Mouse (Mus musculus): ENCODE measurements around the gene Iqsec3.

Iqsec3 gene

DNA sequence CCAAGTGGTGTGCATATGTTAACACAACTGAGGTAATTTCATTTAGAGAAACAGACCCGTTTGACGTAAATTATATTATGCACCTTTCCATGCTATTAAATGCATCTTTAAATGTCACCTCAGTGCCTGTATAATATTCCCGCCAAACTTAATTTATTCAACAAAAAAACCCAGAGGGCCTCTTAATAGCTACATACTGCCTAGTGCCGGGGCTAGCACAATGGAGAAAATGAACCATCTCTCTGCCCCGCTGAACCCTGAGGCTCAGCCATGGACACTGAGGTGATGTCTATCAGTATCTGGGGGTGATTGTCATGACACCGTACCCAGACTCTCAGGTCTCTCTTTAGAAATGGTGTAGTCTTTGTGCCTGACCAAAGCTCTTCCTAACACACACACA, 116.2 kb downstream of the Iqsec3 start:
- no peaks in the 10 kb centered on the region for H3K27me3 ChIP-seq (ENCODE audit: control insufficient read depth, insufficient read depth, low read length, poor library complexity, severe bottlenecking)
- H3K36me3 ChIP-seq (ENCODE audit: control insufficient read depth, insufficient read depth, low read length, poor library complexity, severe bottlenecking): no peaks in the 10 kb centered on the region
- DNase-seq (ENCODE audit: low read depth, low spot score): no peak

DNA sequence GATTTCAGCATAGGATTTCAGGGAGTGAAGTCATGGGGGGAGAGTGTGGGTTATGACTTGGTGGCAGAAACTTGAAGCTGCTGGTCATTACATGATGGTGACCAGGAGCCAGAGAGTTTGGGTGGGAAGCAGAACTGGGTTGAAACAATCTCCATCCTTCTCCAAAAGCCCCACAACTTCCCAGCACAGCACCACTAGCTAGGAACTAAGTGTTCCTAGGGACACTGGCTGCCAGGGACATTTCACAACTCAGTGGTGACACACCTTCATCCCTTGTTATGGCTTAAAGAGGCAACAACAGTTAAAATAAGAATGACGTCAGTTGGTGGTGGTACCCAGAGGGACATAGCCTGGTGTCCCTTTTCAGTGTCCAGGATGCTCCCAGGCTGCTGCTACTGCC, 117.4 kb downstream of the Iqsec3 start:
- H3K27me3 ChIP-seq (ENCODE audit: control insufficient read depth, insufficient read depth, low read length, poor library complexity, severe bottlenecking): no peaks in the 10 kb centered on the region
- DNase-seq (ENCODE audit: low read depth, low spot score): no peak
- H3K36me3 ChIP-seq (ENCODE audit: control insufficient read depth, insufficient read depth, low read length, poor library complexity, severe bottlenecking): no peaks in the 10 kb centered on the region

DNA sequence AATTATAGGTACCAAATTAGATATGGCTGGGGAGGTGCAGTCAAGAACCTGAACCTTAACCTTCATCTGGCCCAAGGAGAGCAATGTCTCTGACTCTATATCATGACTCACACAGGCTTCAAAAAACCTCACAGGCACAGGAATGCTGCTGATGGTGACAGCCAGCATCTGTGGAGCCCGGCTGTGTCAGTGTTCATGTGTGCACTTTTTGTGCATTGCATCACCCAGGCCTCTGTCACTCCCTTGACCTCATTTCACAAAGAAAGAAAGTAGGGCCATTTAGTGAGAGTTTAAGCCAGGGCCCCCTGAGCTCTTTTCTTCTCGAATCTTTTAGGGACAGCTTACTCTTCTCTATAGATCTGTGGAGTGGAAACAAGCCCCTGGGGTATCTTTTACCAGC, 121.2 kb downstream of the Iqsec3 start:
- Histone ChIP-seq H3K36me3 (ENCODE audit: control insufficient read depth, insufficient read depth, low read length, poor library complexity, severe bottlenecking) (no peaks in the 10 kb centered on the region), H3K27me3 (ENCODE audit: control insufficient read depth, insufficient read depth, low read length, poor library complexity, severe bottlenecking) (no peaks in the 10 kb centered on the region)
- DNase-seq (ENCODE audit: low read depth, low spot score): no peak

DNA sequence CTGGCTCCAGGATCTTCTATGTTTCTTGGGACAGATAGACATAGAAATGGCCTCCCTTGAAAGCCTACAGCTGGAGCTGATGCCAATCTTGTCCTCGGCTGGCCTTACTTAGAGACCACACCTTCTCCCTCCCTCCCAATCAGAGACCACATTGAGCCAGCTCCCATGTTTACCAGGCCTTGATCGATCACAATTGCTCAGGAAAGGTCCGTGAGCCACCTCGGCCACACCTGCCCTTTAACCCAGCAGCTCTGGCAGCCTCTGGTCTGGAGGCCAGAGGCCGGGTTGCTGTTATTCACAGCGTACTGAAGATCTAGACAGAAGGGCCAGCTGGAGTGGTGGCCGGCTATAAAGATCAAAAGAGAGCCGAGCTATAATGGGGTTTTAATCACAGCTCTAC, 127.0 kb downstream of the Iqsec3 start:
- Histone ChIP-seq H3K27me3 (ENCODE audit: control insufficient read depth, insufficient read depth, low read length, poor library complexity, severe bottlenecking) (no peaks in the 10 kb centered on the region), H3K36me3 (ENCODE audit: control insufficient read depth, insufficient read depth, low read length, poor library complexity, severe bottlenecking) (no peaks in the 10 kb centered on the region)
- DNase-seq (ENCODE audit: low read depth, low spot score): no peak

DNA sequence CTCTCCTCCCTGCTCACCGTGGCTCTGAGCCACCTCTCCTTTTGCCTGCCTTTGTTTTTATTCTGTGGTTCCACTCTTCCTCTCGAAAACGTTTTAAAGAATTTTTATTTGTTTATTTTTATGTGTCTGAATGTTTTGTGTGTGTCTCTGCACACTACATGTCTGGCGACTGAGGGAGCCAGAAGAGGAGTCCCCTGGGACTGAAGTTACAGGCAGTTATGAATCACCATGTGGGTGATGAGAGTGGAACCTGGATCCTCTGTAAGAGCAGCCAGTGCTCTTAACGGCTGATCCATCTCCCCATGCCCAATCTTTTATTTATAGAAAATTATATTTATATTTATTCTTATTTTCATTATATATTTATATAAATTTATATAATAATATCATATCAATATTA, 129.1 kb downstream of the Iqsec3 start:
- no peaks in the 10 kb centered on the region for H3K36me3 ChIP-seq (ENCODE audit: control insufficient read depth, insufficient read depth, low read length, poor library complexity, severe bottlenecking)
- H3K27me3 ChIP-seq (ENCODE audit: control insufficient read depth, insufficient read depth, low read length, poor library complexity, severe bottlenecking): no peaks in the 10 kb centered on the region
- no peak for DNase-seq (ENCODE audit: low read depth, low spot score)

DNA sequence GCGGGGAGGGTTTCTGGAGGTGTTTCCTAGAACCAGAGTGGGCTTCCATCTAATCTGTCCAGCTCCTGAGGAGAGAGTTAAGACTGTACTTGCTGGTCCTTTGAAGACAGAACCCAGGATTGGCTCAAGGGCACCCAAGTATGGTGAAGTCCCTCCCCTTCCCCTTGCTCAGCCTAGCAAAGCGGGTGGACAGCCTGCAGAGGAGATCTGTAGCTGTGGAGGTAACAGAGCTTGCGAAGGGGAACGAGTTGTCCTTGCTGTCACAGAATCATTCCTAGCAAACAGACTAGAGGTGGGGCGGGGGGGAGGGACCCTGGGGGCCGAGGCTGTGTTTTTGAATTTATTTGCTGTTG, 129.7 kb downstream of the Iqsec3 start:
- Histone ChIP-seq H3K36me3 (ENCODE audit: control insufficient read depth, insufficient read depth, low read length, poor library complexity, severe bottlenecking) (no peaks in the 10 kb centered on the region), H3K27me3 (ENCODE audit: control insufficient read depth, insufficient read depth, low read length, poor library complexity, severe bottlenecking) (no peaks in the 10 kb centered on the region)
- no peak for DNase-seq (ENCODE audit: low read depth, low spot score)

DNA sequence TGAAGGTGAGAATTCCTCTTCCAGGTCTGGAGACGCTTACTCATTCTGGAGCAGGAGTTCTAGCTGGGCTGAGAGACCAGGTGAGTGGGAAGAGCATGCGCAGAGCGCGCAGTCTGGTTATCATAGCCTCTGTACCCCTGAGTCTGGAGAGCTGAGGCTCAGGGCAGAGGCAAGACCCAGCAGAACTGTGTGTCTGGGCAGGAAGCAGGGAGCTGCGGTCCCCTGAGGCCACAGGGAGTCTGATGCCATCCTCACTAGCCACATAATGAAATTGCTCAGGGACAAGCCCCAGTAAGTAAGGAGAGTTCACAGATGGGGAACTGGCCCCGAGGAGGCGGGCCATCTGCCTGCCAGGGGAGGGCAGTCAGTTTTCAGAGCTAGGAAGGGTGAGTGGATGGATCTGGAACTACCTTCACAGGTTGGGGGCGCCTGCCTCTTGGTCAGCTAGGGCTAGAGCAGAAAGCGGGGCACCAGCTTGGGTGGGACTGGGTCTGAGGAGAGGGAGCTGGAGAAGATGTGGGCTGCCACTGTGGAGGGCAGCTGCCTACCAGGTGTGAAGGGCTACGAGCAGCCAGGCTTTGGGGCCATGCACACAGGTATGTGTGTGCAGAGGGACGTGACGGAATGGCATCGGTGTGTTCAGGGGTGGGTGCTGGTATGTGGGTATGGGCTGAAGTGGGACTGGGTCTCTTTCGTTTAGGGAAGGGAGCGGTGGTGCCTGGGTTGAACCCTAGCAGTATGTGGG, 130.3 kb downstream of the Iqsec3 start, which contains the start of gene Slc6a12:
TSS of gene Slc6a12 (plus strand) at position 51 of the 745 bp plus-strand sequence.
- DNase-seq (ENCODE audit: low read depth, low spot score): peak; percentile 25
- Histone ChIP-seq H3K27me3 (ENCODE audit: control insufficient read depth, insufficient read depth, low read length, poor library complexity, severe bottlenecking) (no peaks in the 10 kb centered on the region), H3K36me3 (ENCODE audit: control insufficient read depth, insufficient read depth, low read length, poor library complexity, severe bottlenecking) (no peaks in the 10 kb centered on the region)

DNA sequence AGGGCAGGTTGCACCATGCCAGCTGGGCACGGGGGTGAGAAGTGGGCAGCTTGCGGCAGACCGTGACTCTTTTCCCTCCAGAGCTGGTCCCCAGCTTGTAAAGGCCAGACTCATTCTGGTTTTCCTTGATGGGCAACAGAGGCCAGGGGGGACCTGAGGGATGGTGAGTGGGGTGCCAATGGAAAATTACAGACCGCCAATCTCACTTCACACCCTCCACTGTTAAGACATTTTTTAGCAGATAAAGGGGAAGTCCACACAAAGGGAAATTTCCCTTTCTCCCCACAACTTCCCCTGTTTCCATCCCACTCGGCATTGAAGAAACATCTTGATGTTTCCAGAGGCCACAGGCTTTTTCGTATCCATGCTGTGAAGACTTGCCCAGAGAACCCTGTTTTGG, 131.8 kb downstream of the Iqsec3 start:
- Histone ChIP-seq H3K36me3 (ENCODE audit: control insufficient read depth, insufficient read depth, low read length, poor library complexity, severe bottlenecking) (no peaks in the 10 kb centered on the region), H3K27me3 (ENCODE audit: control insufficient read depth, insufficient read depth, low read length, poor library complexity, severe bottlenecking) (no peaks in the 10 kb centered on the region)
- DNase-seq (ENCODE audit: low read depth, low spot score): peak; percentile 29

DNA sequence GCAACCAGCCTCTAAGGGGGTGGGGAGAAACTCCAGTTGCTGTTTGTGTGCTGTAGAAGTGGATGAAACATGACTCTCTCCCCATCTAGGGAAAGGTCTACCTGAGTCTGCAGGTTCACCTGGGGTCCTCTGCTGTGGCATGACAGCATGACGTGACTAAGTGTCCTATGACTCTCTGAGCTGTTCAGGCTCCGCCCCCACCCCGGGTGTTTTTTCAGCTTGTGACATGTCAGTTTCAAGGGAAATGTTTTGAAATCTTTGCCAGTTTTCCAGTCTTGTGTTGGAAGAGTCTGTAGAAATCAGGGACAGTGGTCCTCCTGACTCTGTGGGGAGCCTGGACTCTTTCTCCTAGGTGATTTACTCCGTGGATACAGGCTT, 135.0 kb downstream of the Iqsec3 start:
- DNase-seq (ENCODE audit: low read depth, low spot score): no peak
- Histone ChIP-seq H3K27me3 (ENCODE audit: control insufficient read depth, insufficient read depth, low read length, poor library complexity, severe bottlenecking) (no peaks in the 10 kb centered on the region), H3K36me3 (ENCODE audit: control insufficient read depth, insufficient read depth, low read length, poor library complexity, severe bottlenecking) (no peaks in the 10 kb centered on the region)

DNA sequence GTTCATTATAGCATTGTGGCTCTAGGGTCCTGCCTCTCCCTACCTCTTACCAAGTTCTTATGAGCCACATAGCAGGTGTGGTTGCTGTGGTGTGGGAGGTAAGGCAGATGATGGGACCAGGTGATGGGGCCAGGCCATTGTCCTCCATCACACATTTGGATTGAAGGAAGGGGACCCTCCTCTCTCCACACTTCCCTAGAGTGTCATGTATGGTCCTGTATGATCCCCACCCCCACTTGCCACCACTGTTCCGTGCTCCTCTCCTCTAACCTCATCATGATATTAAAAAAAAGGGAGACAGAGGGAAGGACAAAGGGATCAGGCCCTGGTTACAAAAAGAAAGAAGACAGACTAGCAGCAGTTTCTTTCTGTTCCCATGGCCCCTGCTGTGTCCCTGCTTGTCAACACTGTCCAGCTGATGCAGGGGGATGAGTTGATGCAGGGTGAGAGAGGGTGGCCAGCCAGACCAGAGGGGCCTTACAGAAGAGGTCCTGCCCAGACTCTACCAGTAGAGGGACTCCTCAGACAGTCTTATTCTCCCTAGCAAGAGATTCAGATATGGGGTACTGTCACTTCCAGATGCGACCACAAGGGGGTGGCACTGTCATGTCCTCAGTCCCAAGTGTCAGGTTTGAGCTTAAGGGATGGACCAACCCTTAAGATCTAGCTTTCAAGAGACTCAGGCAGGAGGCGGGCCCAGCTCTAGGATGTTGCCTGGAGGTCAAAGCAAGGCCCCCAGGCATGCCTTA, 135.5 kb downstream of the Iqsec3 start:
- DNase-seq (ENCODE audit: low read depth, low spot score): peak; percentile 86

DNA sequence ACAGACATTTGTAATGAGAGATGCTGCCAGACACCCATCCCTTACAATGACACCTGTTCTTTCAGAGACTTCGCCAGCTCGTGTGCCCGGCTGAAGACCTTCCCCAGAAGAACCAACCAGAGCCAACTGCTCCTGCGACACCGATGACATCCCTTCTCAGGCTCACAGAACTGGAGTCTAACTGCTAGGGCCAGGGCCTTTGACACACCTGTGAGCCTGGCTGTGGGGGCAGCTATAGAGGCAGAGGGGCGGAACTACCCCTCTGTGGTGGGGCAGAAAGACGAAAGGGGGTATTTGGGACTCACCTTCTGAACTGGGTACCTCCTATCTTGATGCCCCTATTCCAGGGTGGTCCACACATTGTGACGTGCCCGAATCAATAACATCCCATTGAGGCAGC, 136.2 kb downstream of the Iqsec3 start:
- DNase-seq (ENCODE audit: low read depth, low spot score): no peak
- no peaks in the 10 kb centered on the region for H3K27me3 ChIP-seq (ENCODE audit: control insufficient read depth, insufficient read depth, low read length, poor library complexity, severe bottlenecking)
- no peaks in the 10 kb centered on the region for H3K36me3 ChIP-seq (ENCODE audit: control insufficient read depth, insufficient read depth, low read length, poor library complexity, severe bottlenecking)

More for the DNA sequence above, 135.5 kb downstream of the Iqsec3 start:
- H3K27me3 ChIP-seq (ENCODE audit: control insufficient read depth, insufficient read depth, low read length, poor library complexity, severe bottlenecking): no peaks in the 10 kb centered on the region
- no peaks in the 10 kb centered on the region for H3K36me3 ChIP-seq (ENCODE audit: control insufficient read depth, insufficient read depth, low read length, poor library complexity, severe bottlenecking)

DNA sequence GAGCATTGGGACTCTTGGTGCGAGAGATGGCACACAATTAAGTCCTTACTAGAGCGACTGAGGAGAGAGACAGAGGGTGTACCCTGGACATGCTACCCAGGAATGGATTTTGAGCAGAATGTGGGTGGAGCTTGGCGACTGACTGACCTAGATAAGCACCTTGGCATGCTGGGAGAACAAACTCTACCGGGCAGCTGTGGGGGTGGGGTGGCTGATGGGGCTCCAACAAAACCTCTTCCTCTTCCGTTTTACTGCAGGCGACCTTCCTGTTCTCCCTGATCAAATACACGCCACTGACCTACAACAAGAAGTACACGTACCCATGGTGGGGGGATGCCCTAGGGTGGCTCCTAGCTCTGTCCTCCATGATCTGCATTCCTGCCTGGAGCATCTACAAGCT, 136.9 kb downstream of the Iqsec3 start:
- no peak for DNase-seq (ENCODE audit: low read depth, low spot score)

DNA sequence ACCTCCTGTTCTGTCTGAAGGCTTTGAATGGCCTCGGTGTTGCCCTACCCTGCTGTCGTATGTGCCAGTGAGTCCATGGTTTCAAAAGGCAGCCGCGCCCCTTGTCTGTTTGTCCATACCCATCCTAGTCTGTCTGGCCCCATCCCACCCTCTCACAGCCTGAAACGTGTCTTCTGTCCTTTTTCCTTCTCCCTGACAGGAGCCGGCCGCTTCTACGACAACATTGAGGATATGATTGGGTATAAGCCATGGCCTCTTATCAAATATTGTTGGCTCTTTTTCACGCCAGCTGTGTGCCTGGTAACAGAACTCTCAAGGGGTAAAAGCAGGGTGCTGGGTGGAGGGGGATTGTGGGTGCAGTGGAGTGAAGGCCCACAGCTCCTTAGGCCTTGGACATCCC, 137.6 kb downstream of the Iqsec3 start:
- H3K36me3 ChIP-seq (ENCODE audit: control insufficient read depth, insufficient read depth, low read length, poor library complexity, severe bottlenecking): no peaks in the 10 kb centered on the region
- DNase-seq (ENCODE audit: low read depth, low spot score): no peak

More for the DNA sequence above, 136.9 kb downstream of the Iqsec3 start:
- no peaks in the 10 kb centered on the region for H3K27me3 ChIP-seq (ENCODE audit: control insufficient read depth, insufficient read depth, low read length, poor library complexity, severe bottlenecking)
- H3K36me3 ChIP-seq (ENCODE audit: control insufficient read depth, insufficient read depth, low read length, poor library complexity, severe bottlenecking): no peaks in the 10 kb centered on the region

DNA sequence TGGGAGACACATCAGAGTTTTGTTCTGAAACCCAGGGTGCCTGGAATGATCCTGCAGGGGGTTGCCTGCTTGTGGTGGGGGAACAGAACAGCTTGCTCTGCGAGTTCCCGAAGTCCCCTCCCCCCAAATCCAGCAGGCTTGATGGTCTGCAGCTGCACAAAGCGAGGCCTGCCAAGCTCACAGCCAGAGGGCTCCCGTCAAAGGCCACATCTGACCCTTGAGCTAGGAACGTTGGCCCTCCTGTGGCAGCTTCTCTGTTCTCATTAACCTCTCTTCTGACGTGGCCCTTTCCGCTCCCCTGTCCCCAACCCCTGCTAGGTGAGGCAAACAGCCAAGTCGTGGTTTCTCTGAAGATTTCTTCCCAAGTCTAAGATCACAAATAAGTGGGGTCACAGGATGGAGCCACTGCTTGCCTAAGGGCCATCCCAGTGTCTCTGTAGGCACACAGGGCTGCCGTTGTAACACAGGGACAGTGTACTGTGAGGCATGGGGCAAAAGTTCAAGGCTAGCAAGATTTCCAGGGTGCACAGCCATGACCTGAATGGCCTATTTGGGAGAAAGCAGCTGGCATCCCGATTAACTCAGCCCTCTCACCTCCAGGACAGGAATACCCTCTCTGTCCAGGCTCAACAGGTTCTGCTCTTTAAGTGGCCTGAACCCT, 143.5 kb downstream of the Iqsec3 start:
- H3K36me3 ChIP-seq (ENCODE audit: control insufficient read depth, insufficient read depth, low read length, poor library complexity, severe bottlenecking): no peaks in the 10 kb centered on the region
- DNase-seq (ENCODE audit: low read depth, low spot score): no peak
- no peaks in the 10 kb centered on the region for H3K27me3 ChIP-seq (ENCODE audit: control insufficient read depth, insufficient read depth, low read length, poor library complexity, severe bottlenecking)

More for the DNA sequence above, 137.6 kb downstream of the Iqsec3 start:
- H3K27me3 ChIP-seq (ENCODE audit: control insufficient read depth, insufficient read depth, low read length, poor library complexity, severe bottlenecking): no peaks in the 10 kb centered on the region

DNA sequence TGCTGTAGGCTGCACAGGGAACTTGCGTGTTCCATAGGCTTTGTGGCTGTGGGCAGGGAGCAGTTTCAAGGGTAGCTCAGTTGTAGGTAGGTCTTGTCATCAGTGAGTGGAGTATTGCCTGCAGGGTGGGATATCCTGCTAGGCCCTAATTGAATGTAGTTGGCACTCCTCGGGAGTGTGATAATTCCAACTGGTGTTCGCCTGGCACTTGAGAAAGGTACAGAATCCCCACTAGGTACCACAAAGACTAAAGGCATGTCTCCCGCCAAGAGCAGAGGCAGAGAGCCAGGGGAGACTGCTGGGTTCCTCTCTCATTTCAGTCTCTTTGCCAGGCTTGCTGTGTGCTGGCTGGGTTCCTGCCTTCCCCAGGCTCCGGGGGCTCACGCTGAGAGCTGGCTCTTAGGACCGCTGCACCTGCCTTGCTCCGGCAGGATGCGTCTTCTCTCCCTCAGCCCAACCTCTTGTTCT, 145.0 kb downstream of the Iqsec3 start:
- no peaks in the 10 kb centered on the region for H3K36me3 ChIP-seq (ENCODE audit: control insufficient read depth, insufficient read depth, low read length, poor library complexity, severe bottlenecking)
- no peak for DNase-seq (ENCODE audit: low read depth, low spot score)
- no peaks in the 10 kb centered on the region for H3K27me3 ChIP-seq (ENCODE audit: control insufficient read depth, insufficient read depth, low read length, poor library complexity, severe bottlenecking)
